7 mouse cellular contexts compared by ENCODE assay signal in the genomic region with DNA sequence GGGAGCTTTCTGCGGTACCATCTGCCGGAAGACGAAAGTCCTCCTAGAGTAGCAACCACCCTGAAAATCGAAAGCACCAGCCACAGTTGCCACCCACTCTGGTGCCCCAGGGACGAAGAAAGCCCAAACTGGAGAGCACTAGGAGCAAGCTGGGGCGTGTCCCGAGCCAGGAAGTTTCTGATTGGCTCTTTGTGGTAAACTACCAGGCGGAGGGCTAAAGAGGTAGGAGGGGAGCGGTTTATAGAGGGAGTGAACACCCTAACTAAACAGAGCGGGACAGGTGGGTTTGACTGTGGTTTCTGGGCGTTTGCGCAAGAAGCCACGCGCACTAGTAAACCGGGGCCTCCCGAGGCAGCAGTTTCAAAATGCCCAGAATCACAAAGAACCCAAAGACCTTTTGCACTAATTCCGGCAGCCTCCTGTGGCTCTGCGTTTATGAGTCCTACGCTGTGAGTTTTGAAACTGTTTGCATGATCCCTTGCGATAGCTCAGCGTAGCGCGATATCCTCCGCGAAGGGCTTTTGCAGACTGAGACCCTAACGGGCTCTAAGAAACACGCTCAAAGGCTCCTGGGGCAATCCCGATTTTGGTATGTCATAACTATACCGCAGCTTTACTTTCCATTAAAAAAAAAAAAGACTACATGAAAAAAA. TPM values are rescaled to one million over a fixed set of nuclear protein-coding genes. Genes with fewer than 3 reads are reported as not detected.
A peak's percentile ranks its signal among the peaks of the same experiment; 100 is the strongest.
DNase-seq lines count a peak whose midpoint lies in the region; ATAC-seq lines count a peak whose summit lies in the region.

No protein-coding gene starts in this region.

- H3K27ac ChIP-seq in heart, embryonic 14.5 days (replicated peaks in 1 of 2; ENCODE audit: control insufficient read depth in 1 of 2, insufficient read depth in 1 of 2, low read depth in 2 of 2, low read length in 2 of 2) = no peak overlapping the region

- DNase-seq in Muller cell, postnatal 12 days (ENCODE audit: inconsistent ontology term) = peak; percentile 66
- peak; percentile 73 for DNase-seq in adrenal gland, postnatal 14 days
- peak; percentile 33 to 58 for DNase-seq in kidney, postnatal 25 days
- no peak for DNase-seq in T-cell, adult 2 months (ENCODE audit: low spot score)
- DNase-seq in yolk sac, embryonic 10.5 days (ENCODE audit: low spot score) = no peak

- peaks cover 6 to 16% of the 10 kb centered on the region in 2 experiments; a peak in 3 of 4 replicates for H3K4me1 ChIP-seq in heart, embryonic 14.5 days (ENCODE audit: control insufficient read depth in 2 of 2, insufficient read depth in 2 of 2, low read length in 2 of 2)

- H3K9me3 ChIP-seq in heart, embryonic 14.5 days (ENCODE audit: control insufficient read depth, low read length) = no peaks in the 10 kb centered on the region

- WGBS in heart, embryonic 14.5 days = under 1% methylated on average over 29 of the region's 29 CpGs

- ATAC-seq in heart, embryonic 14.5 days (ENCODE audit: insufficient number of reproducible peaks, insufficient read depth, low FRiP score, low read depth) = no peak
- ATAC-seq in megakaryocyte progenitor cell, adult 5-6 weeks (replicated peaks; ENCODE audit: poor library complexity) = peak; percentile 77

- H3K4me3 ChIP-seq in heart, embryonic 14.5 days (ENCODE audit: control insufficient read depth in 1 of 2, insufficient read depth in 1 of 2, low read depth in 1 of 2, low read length in 2 of 2) = peak overlapping the region; percentile 48 to 51

- H3K36me3 ChIP-seq in heart, embryonic 14.5 days (ENCODE audit: control insufficient read depth, insufficient read depth, low read length) = no peaks in the 10 kb centered on the region

- H3K4me2 ChIP-seq in heart, embryonic 14.5 days (ENCODE audit: low read length) = peak overlapping the region; percentile 96

- H3K27me3 ChIP-seq in heart, embryonic 14.5 days (ENCODE audit: control insufficient read depth, insufficient read depth, low read length) = peaks cover 58% of the 10 kb centered on the region

- peak overlapping the region; percentile 63 for H3K9ac ChIP-seq in heart, embryonic 14.5 days (ENCODE audit: low read length)

RNA-seq across cellular contexts. Expression of a gene that starts 1.0 kb away (rescaled TPM):
- 0.23 TPM in 1 of 2 replicates, not detected in the other for total RNA-seq in adrenal gland, postnatal 14 days (2021)
- not detected in 2 replicates for polyA plus RNA-seq in heart, embryonic 14.5 days (2014; fragmentation: Nextera tagmentation; extraction: Ambion mirVana)
- total RNA-seq in megakaryocyte progenitor cell, adult 5-6 weeks (2015) = not detected in 2 replicates
- total RNA-seq in megakaryocyte progenitor cell, adult 5-6 weeks (2017) = not detected in 2 replicates

Comparison
In these comparisons a context has a peak if more than half of its experiments do, and no peak if none do; other contexts are left out.
1. DNase-seq: peak in Muller cell, postnatal 12 days (single experiment), adrenal gland, postnatal 14 days (single experiment) and kidney, postnatal 25 days (2 of 2); none in T-cell, adult 2 months (single experiment) and yolk sac, embryonic 10.5 days (single experiment).